Mouse (Mus musculus) embryonic facial prominence, embryonic 11.5 days (tissue): Measurements from ENCODE around the gene Lrit3. TPM values are rescaled to one million over a fixed set of nuclear protein-coding genes. Genes with fewer than 3 reads are reported as not detected.

Experiments
- ATAC-seq: fragments of 200-750 bp; cut with Nextera tagmentation; replicated peaks from 2 replicates; pipeline ENCODE4 v1.8.0; 2017; ENCODE audit warnings: low read depth; ENCODE audit not compliant: insufficient number of reproducible peaks, low FRiP score, low TSS enrichment
- DNase-seq: peaks from one replicate; pipeline ENCODE4 v3.0.0-alpha.2; 2015; ENCODE audit warnings: low spot score
- H3K27ac ChIP-seq: fragments of 300-500 bp; sonication (generic); replicated peaks from 2 replicates; pipeline ENCODE4 v1.5.1; 2014; ENCODE audit warnings: mild to moderate bottlenecking, low read depth, low read length, control low read depth
- H3K27me3 ChIP-seq: fragments of 300-500 bp; sonication (generic); 2 replicates; pipeline ENCODE4 v1.6.1; 2014; ENCODE audit warnings: mild to moderate bottlenecking, low read length, moderate library complexity, mixed read lengths; ENCODE audit not compliant: control insufficient read depth, insufficient read depth
- H3K36me3 ChIP-seq: fragments of 300-500 bp; sonication (generic); replicated peaks from 2 replicates; pipeline ENCODE4 v1.6.1; 2014; ENCODE audit warnings: low read depth, mild to moderate bottlenecking, low read length, moderate library complexity, mixed read lengths; ENCODE audit not compliant: control insufficient read depth, insufficient read depth
- H3K4me1 ChIP-seq: fragments of 300-500 bp; sonication (generic); 2 replicates; pipeline ENCODE4 v1.6.1; 2014; ENCODE audit warnings: low read length, mixed read lengths; ENCODE audit not compliant: control insufficient read depth, insufficient read depth
- H3K4me2 ChIP-seq: fragments of 300-500 bp; sonication (generic); 2 replicates; pipeline ENCODE4 v1.6.1; 2014; ENCODE audit warnings: low read depth, mild to moderate bottlenecking, control low read depth, low read length, moderate library complexity
- H3K4me3 ChIP-seq: fragments of 300-500 bp; sonication (generic); 2 replicates; pipeline ENCODE4 v1.5.1; 2014; ENCODE audit warnings: low read depth, low read length, control low read depth
- H3K9ac ChIP-seq: fragments of 300-500 bp; sonication (generic); replicated peaks from 2 replicates; pipeline ENCODE4 v1.6.1; 2014; ENCODE audit warnings: mild to moderate bottlenecking, control low read depth, low read length
- H3K9me3 ChIP-seq: fragments of 300-500 bp; sonication (generic); replicated peaks from 2 replicates; pipeline ENCODE4 v1.6.1; 2016; ENCODE audit warnings: mild to moderate bottlenecking, low read length, inconsistent platforms, mixed read lengths; ENCODE audit not compliant: control insufficient read depth
- WGBS: fragments of 180-500 bp; shearing (Covaris S2); extraction: QIAGEN DNeasy Blood & Tissue Kit; methylation state at CpG from one replicate; pipeline ENCODE4 v1.1.7; 2014; 5-methylcytosine and 5-hydroxymethylcytosine counted together
- polyA plus RNA-seq: library from polyadenylated mRNA; unstranded; fragments of >200 nt; fragmentation: Nextera tagmentation; extraction: Ambion mirVana; gene quantifications from 2 replicates; pipeline ENCODE4 v1.2.1, GENCODE M21; 2014

Lrit3 gene
- polyA plus RNA-seq, 1 experiment from 2014 or later = not detected

GRCm38 (mm10) chr3:129820847-129821246, 17.0 kb upstream of the Lrit3 start:
- DNase-seq (peak; percentile 19), ATAC-seq (no peak)
- 0 out of 2 replicates have a peak, but pooled peaks cover 2% of the 10 kb centered on the region for H3K36me3 ChIP-seq
- H3K27me3 ChIP-seq = no peaks in the 10 kb centered on the region
- H3K27ac ChIP-seq = no peak overlapping the region
- no peak overlapping the region for H3K4me3 ChIP-seq
- no peaks in the 10 kb centered on the region for H3K4me1 ChIP-seq
- no peak overlapping the region for H3K9ac ChIP-seq
- 31% methylated on average over 9 of the region's 9 CpGs for WGBS
- no peaks in the 10 kb centered on the region for H3K9me3 ChIP-seq
- no peak overlapping the region for H3K4me2 ChIP-seq

GRCm38 (mm10) chr3:129799011-129799410, 4.8 kb downstream of the Lrit3 start:
- Histone ChIP-seq H3K36me3 (no peaks in the 10 kb centered on the region), H3K27ac (no peak overlapping the region), H3K9ac (no peak overlapping the region), H3K4me1 (no peaks in the 10 kb centered on the region), H3K4me2 (no peak overlapping the region), H3K27me3 (no peaks in the 10 kb centered on the region), H3K4me3 (no peak overlapping the region), H3K9me3 (no peaks in the 10 kb centered on the region)
- DNase-seq = no peak
- 84% methylated on average over 2 of the region's 2 CpGs for WGBS
- no peak for ATAC-seq

- Histone ChIP-seq H3K9ac (no peak overlapping the region), H3K9me3 (no peaks in the 10 kb centered on the region), H3K4me1 (no peaks in the 10 kb centered on the region), H3K27me3 (no peaks in the 10 kb centered on the region), H3K36me3 (no peaks in the 10 kb centered on the region), H3K4me3 (no peak overlapping the region), H3K4me2 (no peak overlapping the region), H3K27ac (no peak overlapping the region)
- ATAC-seq = no peak
- WGBS = 88% methylated on average over 11 of the region's 11 CpGs
- no peak for DNase-seq
These were observed 5.3 kb downstream of the Lrit3 start for GRCm38 (mm10) chr3:129798551-129798950.

GRCm38 (mm10) chr3:129797341-129797740, 6.5 kb downstream of the Lrit3 start:
- no peak overlapping the region for H3K27ac ChIP-seq
- H3K27me3 ChIP-seq = no peaks in the 10 kb centered on the region
- no peak overlapping the region for H3K9ac ChIP-seq
- H3K4me3 ChIP-seq = no peak overlapping the region
- H3K36me3 ChIP-seq = no peaks in the 10 kb centered on the region
- ATAC-seq = no peak
- 78% methylated on average over 5 of the region's 5 CpGs for WGBS
- DNase-seq = no peak
- no peaks in the 10 kb centered on the region for H3K9me3 ChIP-seq
- no peaks in the 10 kb centered on the region for H3K4me1 ChIP-seq
- H3K4me2 ChIP-seq = no peak overlapping the region

- Histone ChIP-seq H3K4me1 (no peaks in the 10 kb centered on the region), H3K4me3 (no peak overlapping the region), H3K9me3 (no peaks in the 10 kb centered on the region), H3K9ac (no peak overlapping the region), H3K27me3 (no peaks in the 10 kb centered on the region), H3K36me3 (no peaks in the 10 kb centered on the region), H3K4me2 (no peak overlapping the region), H3K27ac (no peak overlapping the region)
- WGBS = 90% methylated on average over 5 of the region's 5 CpGs
- DNase-seq = no peak
- ATAC-seq = no peak
These were observed 10.0 kb downstream of the Lrit3 start for GRCm38 (mm10) chr3:129793801-129794200.

- no peak overlapping the region for H3K9ac ChIP-seq
- H3K4me3 ChIP-seq = no peak overlapping the region
- H3K4me2 ChIP-seq = no peak overlapping the region
- H3K4me1 ChIP-seq = no peaks in the 10 kb centered on the region
- DNase-seq = no peak
- no peaks in the 10 kb centered on the region for H3K9me3 ChIP-seq
- no peaks in the 10 kb centered on the region for H3K36me3 ChIP-seq
- 92% methylated on average over 3 of the region's 3 CpGs for WGBS
- ATAC-seq = no peak
- no peak overlapping the region for H3K27ac ChIP-seq
- no peaks in the 10 kb centered on the region for H3K27me3 ChIP-seq
These were observed 21.1 kb downstream of the Lrit3 start for GRCm38 (mm10) chr3:129782746-129783145.

GRCm38 (mm10) chr3:129781435-129781834, 22.4 kb downstream of the Lrit3 start:
- 48% methylated on average over 10 of the region's 10 CpGs for WGBS
- H3K4me2 ChIP-seq = no peak overlapping the region
- ATAC-seq (no peak), DNase-seq (no peak)
- no peaks in the 10 kb centered on the region for H3K36me3 ChIP-seq
- H3K27me3 ChIP-seq = no peaks in the 10 kb centered on the region
- H3K9me3 ChIP-seq = no peaks in the 10 kb centered on the region
- no peaks in the 10 kb centered on the region for H3K4me1 ChIP-seq
- H3K4me3 ChIP-seq = no peak overlapping the region
- H3K9ac ChIP-seq = no peak overlapping the region
- no peak overlapping the region for H3K27ac ChIP-seq

GRCm38 (mm10) chr3:129771210-129771609, 32.6 kb downstream of the Lrit3 start:
- H3K27me3 ChIP-seq = no peaks in the 10 kb centered on the region
- no peaks in the 10 kb centered on the region for H3K9me3 ChIP-seq
- WGBS = 82% methylated on average over 6 of the region's 6 CpGs
- H3K36me3 ChIP-seq = no peaks in the 10 kb centered on the region
- no peaks in the 10 kb centered on the region for H3K4me1 ChIP-seq
- ATAC-seq = no peak
- H3K9ac ChIP-seq = no peak overlapping the region
- no peak overlapping the region for H3K27ac ChIP-seq
- no peak overlapping the region for H3K4me3 ChIP-seq
- no peak for DNase-seq
- no peak overlapping the region for H3K4me2 ChIP-seq
